Mouse (Mus musculus) ZHBTc4 (cell line): ENCODE measurements at regions not wholly inside any gene's neighbourhood (a gene's known extent, or its start where the extent isn't known, plus 50 kb on each side); places are given as distances from the start of the nearest gene placed in this dataset.

Experiments used
- DNase-seq: peaks from one replicate; pipeline ENCODE4 v3.0.0-alpha.2; 2011; ENCODE audit warnings: low read depth, low spot score

DNA sequence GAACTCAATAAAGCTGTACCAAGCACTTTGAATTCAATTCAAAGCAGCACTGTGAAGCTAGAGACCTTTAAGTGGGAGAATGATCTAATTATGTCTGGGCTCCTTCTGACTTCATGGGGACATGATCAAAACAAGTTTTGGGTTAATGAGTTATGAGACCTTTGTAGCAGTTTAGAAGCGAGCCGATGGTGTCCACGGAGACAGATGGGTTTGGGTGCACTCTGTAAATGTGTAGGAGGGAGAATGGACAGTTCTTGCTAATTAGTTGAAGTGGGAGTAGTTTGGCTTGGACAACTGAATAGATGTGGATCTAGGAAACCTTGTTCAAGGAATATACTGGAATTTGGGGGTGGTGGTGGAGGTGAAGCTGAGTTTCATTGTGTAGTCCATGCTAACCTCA, 186.3 kb upstream of the Cldn34b3 start:
- no peak for DNase-seq

DNA sequence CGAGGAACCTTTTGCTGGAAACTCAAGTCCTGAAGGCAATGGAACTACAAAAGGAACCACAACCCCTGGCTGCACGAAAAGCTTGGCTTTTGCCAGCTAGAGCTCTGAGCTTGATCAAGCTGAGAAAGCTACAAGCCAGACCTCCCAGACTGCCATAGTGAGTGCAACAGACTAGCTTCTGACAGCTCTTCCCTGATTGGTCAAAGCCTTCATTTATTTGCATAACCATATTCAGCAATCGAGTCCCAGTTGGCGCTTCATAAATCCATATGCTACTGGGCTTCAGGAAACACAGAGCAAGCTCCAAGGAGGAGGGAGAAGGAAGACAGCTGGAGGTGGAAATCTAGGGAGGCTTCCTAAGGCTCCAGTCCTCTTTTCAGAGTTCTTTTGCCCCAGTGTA, 181.4 kb upstream of the Cldn34b3 start:
- no peak for DNase-seq

DNA sequence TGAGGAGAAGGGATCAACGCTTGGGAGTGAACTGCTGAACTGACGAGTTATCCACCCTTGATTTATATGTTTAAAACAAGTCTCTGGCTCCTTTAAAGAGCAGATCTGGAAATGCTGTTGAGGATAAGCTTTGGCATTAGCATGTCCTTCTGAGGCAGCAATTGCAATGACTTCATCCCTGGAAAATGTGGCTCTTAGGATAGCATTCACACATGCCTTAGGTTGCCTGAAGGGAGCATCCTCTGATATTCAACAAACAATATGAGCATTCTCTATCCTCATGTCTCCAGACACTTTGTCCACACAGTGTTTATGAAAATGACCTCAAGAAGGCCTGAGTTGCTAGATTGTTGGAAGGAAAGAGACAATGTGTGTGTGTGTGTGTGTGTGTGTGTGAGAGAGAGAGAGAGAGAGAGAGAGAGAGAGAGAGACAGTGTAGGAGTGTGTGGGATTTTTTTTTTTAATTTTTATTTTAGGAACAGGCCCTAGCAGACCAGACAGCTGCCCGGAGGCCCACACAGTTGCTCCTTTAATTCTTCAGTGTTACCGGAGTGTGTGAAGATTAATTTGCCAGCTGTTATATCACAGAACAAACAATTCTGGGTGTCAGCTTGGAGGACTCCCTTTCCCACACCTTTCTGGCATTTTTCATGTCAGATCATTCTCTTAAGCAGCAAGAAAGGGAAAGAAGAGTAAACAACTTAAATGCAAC, 153.2 kb upstream of the Cldn34b3 start:
- DNase-seq, result no peak

DNA sequence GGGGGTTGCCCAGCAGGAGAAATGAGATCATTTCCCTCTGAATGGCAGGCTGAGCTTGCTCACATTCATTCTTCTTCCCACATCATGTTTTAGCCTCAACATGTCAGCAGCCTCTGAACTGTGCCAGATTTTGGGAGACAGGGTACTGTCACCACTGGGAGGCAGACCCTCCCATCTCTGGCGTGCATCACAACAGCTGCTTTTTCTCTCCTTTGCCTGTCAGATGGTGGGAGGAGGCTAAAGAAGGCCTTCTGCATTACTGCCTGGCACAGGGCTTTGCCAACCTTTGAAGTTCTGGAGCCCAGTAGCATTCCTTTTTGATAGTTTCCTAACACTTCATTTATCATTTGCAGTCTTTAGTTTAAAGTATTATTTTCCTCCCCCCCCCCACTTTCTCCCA, 148.0 kb upstream of the Cldn34b3 start:
- DNase-seq, result no peak

DNA sequence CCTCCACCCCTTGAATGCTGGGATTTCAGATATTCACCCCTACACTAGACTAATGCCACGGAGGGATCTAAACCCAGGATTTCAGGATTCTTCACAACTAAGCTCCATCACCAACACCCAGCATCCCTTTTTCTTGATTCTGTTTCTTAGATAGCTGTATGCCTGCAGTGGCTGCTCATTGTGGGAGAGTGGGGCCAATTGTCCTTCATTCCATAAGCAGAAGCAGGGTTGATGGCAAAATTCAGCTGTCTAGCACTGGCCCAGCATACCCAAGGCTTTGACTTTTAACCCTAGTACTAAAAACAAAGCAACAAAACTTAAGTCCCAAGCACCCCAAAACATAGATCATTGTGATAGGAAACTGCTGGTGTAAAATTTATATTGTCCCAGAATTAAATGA, 147.5 kb upstream of the Cldn34b3 start:
- no peak for DNase-seq

DNA sequence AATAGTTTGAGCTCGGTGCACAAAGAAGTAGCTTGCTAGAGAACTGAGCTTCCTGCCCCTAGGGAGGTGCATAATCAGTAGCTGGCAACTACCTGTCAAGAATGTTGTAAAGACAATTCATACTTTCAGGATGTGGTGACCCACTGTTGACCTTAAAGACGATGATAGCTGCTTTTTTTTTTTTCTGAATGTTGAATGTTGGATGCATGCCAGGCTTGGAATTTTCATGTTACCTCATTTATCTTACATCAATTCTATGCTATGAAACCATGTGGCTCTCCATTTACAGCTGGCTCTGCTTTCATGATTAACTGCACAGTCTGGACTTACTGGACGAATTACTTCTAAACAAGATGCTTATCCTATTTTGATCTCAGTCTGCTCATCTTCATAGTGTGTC, 143.2 kb upstream of the Cldn34b3 start:
- DNase-seq, result no peak

DNA sequence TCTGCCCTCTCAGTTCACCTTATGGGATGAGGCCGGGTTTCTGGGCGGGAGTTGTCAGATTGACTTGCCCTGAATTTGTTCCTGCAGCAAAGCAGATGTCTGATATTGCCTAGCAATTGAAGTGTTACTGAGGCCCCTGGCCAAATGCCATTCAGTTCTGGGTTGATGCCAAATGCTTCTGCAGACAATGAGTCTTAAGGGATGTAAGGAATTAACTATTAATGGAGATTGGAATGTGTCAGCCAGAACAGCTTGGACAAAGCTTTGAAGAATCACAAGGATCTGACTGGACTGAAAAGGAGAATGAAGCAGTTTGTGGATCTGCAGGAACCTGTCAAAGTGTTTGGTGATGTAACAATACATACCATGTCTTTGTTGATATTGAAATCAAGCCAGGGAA, 140.7 kb upstream of the Cldn34b3 start:
- no peak for DNase-seq

DNA sequence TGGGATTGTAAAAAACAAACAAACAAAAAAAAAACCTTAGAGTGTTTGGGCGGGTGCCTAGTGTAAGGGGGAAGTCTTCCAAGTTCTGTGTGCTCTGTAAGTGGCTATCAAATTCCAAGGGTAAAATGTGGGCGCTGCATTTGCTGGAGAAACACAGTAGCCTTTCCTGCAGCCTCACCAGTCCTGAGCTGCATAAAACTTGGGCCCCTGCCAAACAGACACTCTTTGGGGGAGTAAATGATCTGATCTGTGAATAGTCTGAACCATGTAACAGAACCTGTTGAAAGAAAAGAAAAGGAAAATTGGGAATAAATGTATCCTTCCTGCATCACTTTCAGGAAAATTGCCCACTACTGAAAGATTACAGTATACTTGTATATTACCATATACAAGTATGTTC, 126.4 kb upstream of the Cldn34b3 start:
- no peak for DNase-seq

DNA sequence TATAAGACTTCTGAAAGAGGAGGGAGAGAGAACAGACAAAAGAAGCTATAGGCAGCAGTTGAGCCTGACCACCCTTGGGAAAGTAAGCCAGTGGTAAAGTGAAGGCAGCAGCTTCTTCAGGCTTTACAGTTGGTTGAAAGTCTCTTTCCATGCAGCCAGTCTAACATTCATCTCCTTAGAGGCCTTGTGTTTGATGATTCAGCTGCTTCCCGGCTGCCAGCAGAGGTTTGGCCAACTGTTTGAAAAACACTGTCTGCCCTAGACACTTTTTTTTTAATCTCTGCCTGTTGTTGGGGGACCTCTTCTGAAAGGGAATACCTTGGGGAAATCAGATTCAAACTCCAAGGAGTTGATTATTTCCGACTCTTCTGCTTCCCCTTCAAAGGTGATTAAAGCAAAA, 123.1 kb upstream of the Cldn34b3 start:
- DNase-seq, result no peak

DNA sequence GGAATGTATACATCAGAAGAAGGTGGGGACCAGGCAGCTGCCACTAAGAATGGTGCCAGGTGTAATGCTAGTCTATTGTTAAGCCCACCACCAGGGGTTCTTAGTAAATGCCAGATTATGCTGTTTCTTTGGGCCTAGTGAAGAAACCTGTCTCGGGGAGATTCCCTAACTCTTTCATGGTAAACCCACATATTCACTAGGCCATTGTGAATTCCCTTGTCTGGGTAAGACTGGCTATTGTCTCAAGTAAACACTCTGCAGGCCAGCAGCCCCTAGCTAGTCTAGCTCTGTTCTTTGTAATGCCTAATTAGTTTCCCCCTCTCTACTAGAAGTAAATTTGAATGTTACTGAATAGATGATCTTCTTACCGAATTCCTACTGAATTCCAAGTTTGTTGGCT, 89.3 kb upstream of the Cldn34b3 start:
- DNase-seq, result peak; percentile 77

DNA sequence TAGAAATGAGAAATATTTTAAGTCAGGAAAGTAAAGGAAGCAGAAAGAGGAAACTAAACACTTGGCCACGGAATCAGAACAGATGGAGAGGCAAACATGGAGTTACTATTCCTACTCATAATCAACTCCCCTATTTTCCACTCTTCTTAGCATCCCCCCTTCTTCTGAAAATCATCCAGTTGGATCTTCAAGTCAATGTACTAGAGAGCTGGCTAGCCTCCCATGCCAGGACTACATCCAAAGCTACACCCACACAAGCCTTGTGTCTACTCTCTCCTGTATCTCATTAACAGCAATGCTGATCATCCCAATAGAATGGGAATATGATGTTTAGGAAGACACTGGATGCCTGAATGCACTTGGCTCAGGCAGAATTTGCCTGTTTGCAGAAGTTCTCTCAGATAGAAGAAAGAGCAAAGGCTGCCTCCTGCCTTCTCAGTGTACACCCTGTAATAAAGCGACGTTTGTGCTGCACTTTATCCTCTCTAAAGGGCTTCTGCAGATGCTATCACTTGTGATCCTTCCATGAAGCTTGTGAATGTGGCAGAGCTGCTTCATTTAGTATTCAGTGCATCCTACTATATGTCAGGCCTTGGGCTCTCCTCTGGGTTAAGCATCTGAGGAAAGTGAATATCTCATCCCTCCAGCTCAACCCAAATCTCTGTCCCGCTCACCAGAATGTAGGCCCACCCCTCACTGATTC, 82.5 kb upstream of the Cldn34b3 start:
- DNase-seq, result no peak

DNA sequence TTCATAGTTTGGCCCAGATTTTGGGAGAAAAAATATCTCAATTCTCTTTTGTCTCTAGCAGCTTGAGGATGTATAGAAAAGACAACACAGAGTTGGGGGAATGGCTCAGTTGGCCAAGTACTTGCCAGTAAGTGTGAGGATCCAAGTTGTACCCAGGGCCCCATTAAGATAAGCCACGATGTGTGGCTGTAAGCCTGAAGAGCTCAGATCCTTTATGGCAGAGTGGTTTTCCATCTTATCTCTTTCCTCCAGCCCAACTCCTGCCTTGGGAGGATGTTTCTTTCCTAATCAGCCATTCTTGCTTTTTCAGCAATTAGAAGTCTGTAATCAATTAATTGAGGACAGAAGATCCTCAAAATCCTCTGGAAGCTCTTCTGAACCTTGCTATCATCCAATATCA, 63.5 kb upstream of the Cldn34b3 start:
- DNase-seq, result no peak

DNA sequence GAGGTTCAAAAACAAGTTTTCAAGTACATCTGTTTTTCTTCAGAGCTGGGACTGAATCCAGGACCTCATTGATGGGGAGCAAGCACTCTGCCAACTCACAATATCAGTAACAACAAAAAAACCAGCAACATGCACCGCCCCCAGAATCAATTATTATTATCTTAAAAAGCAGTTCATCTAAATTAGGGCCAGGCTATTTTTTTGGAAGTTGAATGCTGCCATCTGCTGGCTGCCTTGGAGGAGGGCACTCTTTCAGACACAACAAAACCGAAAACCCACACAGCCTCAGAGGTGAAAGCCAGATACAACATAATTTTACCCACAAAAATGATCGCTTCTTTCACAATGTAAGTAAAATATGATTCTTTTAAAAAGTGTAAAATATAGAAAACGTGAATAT, 62.7 kb upstream of the Cldn34b3 start:
- DNase-seq, result peak; percentile 40
